Mouse (Mus musculus) small intestine, adult 2 months (tissue): ENCODE results near the gene Cep164.

ENCODE experiments used
- CTCF ChIP-seq: fragments of 200-500 bp; IDR thresholded peaks from 2 replicates; pipeline ENCODE4 v1.5.1; 2012; ENCODE audit warnings: low read depth, mild to moderate bottlenecking, control low read depth, inconsistent platforms, low read length, moderate library complexity, mixed read lengths; ENCODE audit not compliant: insufficient replicate concordance, insufficient read length; ENCODE audit errors: extremely low read depth
- POLR2A ChIP-seq: fragments of 200-500 bp; IDR thresholded peaks from 2 replicates; pipeline ENCODE4 v1.6.1; 2012; ENCODE audit warnings: low read depth, mild to moderate bottlenecking, control low read depth, inconsistent platforms, low read length, moderate library complexity

DNA sequence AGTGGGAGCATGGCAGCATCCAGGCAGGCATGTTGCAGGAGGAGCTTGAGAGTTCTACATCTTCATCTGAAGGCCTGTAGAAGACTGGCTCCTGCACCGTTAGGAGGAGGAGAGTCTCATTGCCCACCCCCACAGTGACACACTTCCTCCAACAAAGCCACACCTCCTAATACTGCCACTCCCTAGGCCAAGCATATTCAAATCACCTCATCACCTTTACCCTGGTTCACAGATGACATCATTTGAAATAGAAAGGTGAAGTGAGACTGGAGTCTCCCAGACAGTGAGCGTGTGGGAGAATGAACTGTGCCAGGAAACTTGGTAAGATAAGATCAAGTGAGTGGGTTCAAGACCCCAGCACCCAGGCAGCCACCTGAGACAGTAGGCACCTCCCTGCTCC, 5.0 kb upstream of the Cep164 start:
- TF ChIP-seq POLR2A, result no peak
- no peak for TF ChIP-seq CTCF
